Mouse (Mus musculus): ENCODE results near the gene B3gnt2.

GRCm38 (mm10) chr11:22824049-22824705 lies 36.6 kb downstream of the B3gnt2 start:
- TF ChIP-seq CTCF (IDR thresholded peaks at IDR 0.05; ENCODE audit: borderline replicate concordance, insufficient read depth, low read length) = no peak
- no peak for TF ChIP-seq POLR2A (IDR thresholded peaks at IDR 0.05; ENCODE audit: low read depth, low read length)

All from embryonic fibroblast, embryonic 13.5 days (primary cell).